Mouse (Mus musculus) gastrocnemius, adult 2 months (tissue): ENCODE measurements at regions not wholly inside any gene's neighbourhood (a gene's known extent, or its start where the extent isn't known, plus 50 kb on each side); places are given as distances from the start of the nearest gene placed in this dataset.

ENCODE experiments used
- DNase-seq: peaks from one replicate; pipeline ENCODE4 v3.0.0; 2022
- H3K27ac ChIP-seq: fragments of 200-600 bp; 2 replicates; pipeline ENCODE4 v1.8.1; 2022; ENCODE audit warnings: mild to moderate bottlenecking
- H3K4me3 ChIP-seq: fragments of 200-600 bp; 2 replicates; pipeline ENCODE4 v1.8.1; 2022; ENCODE audit warnings: mild to moderate bottlenecking, moderate library complexity
- CTCF ChIP-seq: fragments of 200-600 bp; IDR thresholded peaks from 2 replicates; pipeline ENCODE4 v1.8.1; 2022; ENCODE audit warnings: antibody characterized with exemption, mild to moderate bottlenecking, moderate library complexity
- intact Hi-C: fragments of 180-260 bp; cut with DNase I; formaldehyde crosslinking; loops from one replicate; pipeline ENCODE4 v1.15.1; 2025

- no peak for TF ChIP-seq CTCF
- Histone ChIP-seq H3K27ac (no peak overlapping the region), H3K4me3 (no peak overlapping the region)
- no peak for DNase-seq
- intact Hi-C loops, result no loop called here
These were observed 183.1 kb upstream of the Adcy2 start for GRCm38 (mm10) chr13:69182478-69182877.

GRCm38 (mm10) chr13:69190661-69191060 lies 191.3 kb upstream of the Adcy2 start:
- Histone ChIP-seq H3K27ac (no peak overlapping the region), H3K4me3 (no peak overlapping the region)
- DNase-seq, result no peak
- intact Hi-C loops, result no loop called here
- no peak for TF ChIP-seq CTCF

- no peak overlapping the region for H3K4me3 ChIP-seq
- no peak overlapping the region for H3K27ac ChIP-seq
- TF ChIP-seq CTCF, result no peak
- no peak for DNase-seq
- intact Hi-C loops, result no loop called here
These were observed 197.1 kb upstream of the Adcy2 start for GRCm38 (mm10) chr13:69196464-69196871.

GRCm38 (mm10) chr13:69207741-69208568 lies 208.6 kb upstream of the Adcy2 start:
- TF ChIP-seq CTCF, result no peak
- intact Hi-C loops, result loop anchor here (1.0 kb wide), 1 partner anchor 10 kb away; no protein-coding TSS in a partner anchor
- H3K27ac ChIP-seq, result no peak overlapping the region
- H3K4me3 ChIP-seq, result no peak overlapping the region
- no peak for DNase-seq

GRCm38 (mm10) chr13:69208569-69208881 lies 209.2 kb upstream of the Adcy2 start:
- intact Hi-C loops, result no loop called here
- Histone ChIP-seq H3K27ac (no peak overlapping the region), H3K4me3 (no peak overlapping the region)
- DNase-seq, result no peak
- no peak for TF ChIP-seq CTCF

- intact Hi-C loops, result no loop called here
- Histone ChIP-seq H3K27ac (no peak overlapping the region), H3K4me3 (no peak overlapping the region)
- TF ChIP-seq CTCF, result no peak
- peak; percentile 23 for DNase-seq
These were observed 217.2 kb upstream of the Adcy2 start for GRCm38 (mm10) chr13:69216579-69216978.

GRCm38 (mm10) chr13:69220425-69220824 lies 221.1 kb upstream of the Adcy2 start:
- intact Hi-C loops, result no loop called here
- Histone ChIP-seq H3K4me3 (no peak overlapping the region), H3K27ac (no peak overlapping the region)
- TF ChIP-seq CTCF, result no peak
- no peak for DNase-seq

- no peak for TF ChIP-seq CTCF
- Histone ChIP-seq H3K27ac (no peak overlapping the region), H3K4me3 (no peak overlapping the region)
- intact Hi-C loops, result no loop called here
- peak; percentile 29 for DNase-seq
These were observed 227.2 kb upstream of the Adcy2 start for GRCm38 (mm10) chr13:69226538-69226937.

- no peak for TF ChIP-seq CTCF
- H3K27ac ChIP-seq, result no peak overlapping the region
- H3K4me3 ChIP-seq, result no peak overlapping the region
- no peak for DNase-seq
- intact Hi-C loops, result no loop called here
These were observed 231.1 kb upstream of the Adcy2 start for GRCm38 (mm10) chr13:69230361-69230943.

GRCm38 (mm10) chr13:69236386-69236785 lies 237.0 kb upstream of the Adcy2 start:
- no peak for TF ChIP-seq CTCF
- no peak overlapping the region for H3K4me3 ChIP-seq
- intact Hi-C loops, result no loop called here
- DNase-seq, result no peak
- no peak overlapping the region for H3K27ac ChIP-seq

GRCm38 (mm10) chr13:69237918-69238317 lies 238.6 kb upstream of the Adcy2 start:
- no peak for DNase-seq
- intact Hi-C loops, result no loop called here
- TF ChIP-seq CTCF, result no peak
- no peak overlapping the region for H3K4me3 ChIP-seq
- no peak overlapping the region for H3K27ac ChIP-seq

GRCm38 (mm10) chr13:69239261-69239915 lies 240.0 kb upstream of the Adcy2 start:
- DNase-seq, result no peak
- intact Hi-C loops, result no loop called here
- Histone ChIP-seq H3K4me3 (no peak overlapping the region), H3K27ac (no peak overlapping the region)
- no peak for TF ChIP-seq CTCF

GRCm38 (mm10) chr13:69242544-69243296 lies 243.4 kb upstream of the Adcy2 start:
- no peak overlapping the region for H3K27ac ChIP-seq
- no peak for TF ChIP-seq CTCF
- intact Hi-C loops, result no loop called here

More at GRCm38 (mm10) chr13:69242544-69243296, 243.4 kb upstream of the Adcy2 start:
- DNase-seq, result no peak
- H3K4me3 ChIP-seq, result no peak overlapping the region
